Mouse (Mus musculus) lung, postnatal 0 days (tissue): ENCODE measurements around the gene Eef1akmt4. TPM values are rescaled to one million over a fixed set of nuclear protein-coding genes. Genes with fewer than 3 reads are reported as not detected.

Experiments
- microRNA counts: library from miRNA; unstranded; fragments of <30 nt; microRNA quantifications from one replicate; lab custom pipeline; 2015
- microRNA-seq: library from miRNA; unstranded; fragments of <30 nt; microRNA quantifications from one replicate; pipeline ENCODE4, GENCODE M21; 2016
- polyA plus RNA-seq: library from polyadenylated mRNA; unstranded; fragments of >200 nt; fragmentation: Nextera tagmentation; extraction: Ambion mirVana; gene quantifications from 2 replicates; pipeline ENCODE4 v1.2.1, GENCODE M21; 2015

Gene Eef1akmt4
- polyA plus RNA-seq, 1 experiment from 2014 or later: 15.2 TPM

MicroRNA genes within 50 kb of the gene (microRNA counts, 519-probe panel; counts per million panel counts)
- 3,366 counts per million, percentile 21 among the panel's probes with 10 or more counts for microRNA mmu-miR-1224 (lab: Ali Mortazavi, UCI)

Small RNAs within 50 kb of the gene (microRNA-seq; reads per million reads assigned to microRNA genes)
- not detected for gene Mir1224

Other genes starting within 250 kb of the Eef1akmt4 start
- 57.4 and 71.6 TPM in 2 replicates for gene Abcc5, start 185.2 kb upstream of the Eef1akmt4 start, polyA plus RNA-seq
- gene Eif2b5, start 112.8 kb upstream of the Eef1akmt4 start, polyA plus RNA-seq: 46.9 and 51.1 TPM in 2 replicates
- gene Dvl3, start 94.6 kb upstream of the Eef1akmt4 start, polyA plus RNA-seq: 10.3 and 10.5 TPM in 2 replicates
- 402 and 427 TPM in 2 replicates for gene Ap2m1, start 76.1 kb upstream of the Eef1akmt4 start, polyA plus RNA-seq
- 36.3 and 39.6 TPM in 2 replicates for gene Abcf3, start 63.0 kb upstream of the Eef1akmt4 start, polyA plus RNA-seq
- 0.06 and 0.12 TPM in 2 replicates for gene Vwa5b2, start 22.1 kb upstream of the Eef1akmt4 start, polyA plus RNA-seq
- gene Gm49333, start within 50 bp of the Eef1akmt4 start, polyA plus RNA-seq: 0.08 TPM in 1 of 2 replicates, not detected in the other
- gene Alg3, start 142 bp downstream of the Eef1akmt4 start, polyA plus RNA-seq: 17.6 and 19.3 TPM in 2 replicates
- gene Camk2n2, start 9.7 kb downstream of the Eef1akmt4 start, polyA plus RNA-seq: 0.42 and 0.52 TPM in 2 replicates
- gene Ece2, start 18.2 kb downstream of the Eef1akmt4 start, polyA plus RNA-seq: 0.12 and 0.52 TPM in 2 replicates
- gene Psmd2, start 40.1 kb downstream of the Eef1akmt4 start, polyA plus RNA-seq: 146 and 150 TPM in 2 replicates
- 73.5 and 78.7 TPM in 2 replicates for gene Eif4g1, start 56.7 kb downstream of the Eef1akmt4 start, polyA plus RNA-seq
- 8.4 and 8.9 TPM in 2 replicates for gene Fam131a, start 81.6 kb downstream of the Eef1akmt4 start, polyA plus RNA-seq
- gene Polr2h, start 106.1 kb downstream of the Eef1akmt4 start, polyA plus RNA-seq: 37.5 and 48.2 TPM in 2 replicates
- gene Clcn2, start 106.2 kb downstream of the Eef1akmt4 start, polyA plus RNA-seq: 1.8 and 1.9 TPM in 2 replicates
- gene Chrd, start 121.5 kb downstream of the Eef1akmt4 start, polyA plus RNA-seq: 1.5 and 1.7 TPM in 2 replicates
- 0.54 and 0.81 TPM in 2 replicates for gene Thpo, start 122.9 kb downstream of the Eef1akmt4 start, polyA plus RNA-seq